Mouse (Mus musculus): ENCODE measurements around the gene Srgap1. TPM values are rescaled to one million over a fixed set of nuclear protein-coding genes. Genes with fewer than 3 reads are reported as not detected.

Srgap1 gene
- total RNA-seq, 2 experiments from 2014 or later, result 33.5 to 36.2 TPM

GRCm38 (mm10) chr10:121767295-121767694 is 279.8 kb downstream of the Srgap1 start:
- peak in 1 of 2 experiments; percentile 21 for DNase-seq (ENCODE audit: low spot score in 2 of 2)

- peak; percentile 22 to 39 for DNase-seq (ENCODE audit: low spot score in 2 of 2)
Measured at GRCm38 (mm10) chr10:121765174-121766057, 281.7 kb downstream of the Srgap1 start.

- DNase-seq (ENCODE audit: low spot score in 2 of 2), result no peak
Measured at GRCm38 (mm10) chr10:121764469-121765173, 282.5 kb downstream of the Srgap1 start.

GRCm38 (mm10) chr10:121763191-121763590 is 283.9 kb downstream of the Srgap1 start:
- DNase-seq (ENCODE audit: low spot score in 2 of 2), result no peak

GRCm38 (mm10) chr10:121762141-121762540 is 285.0 kb downstream of the Srgap1 start:
- DNase-seq (ENCODE audit: low spot score in 2 of 2), result no peak

GRCm38 (mm10) chr10:121759095-121759494 is 288.0 kb downstream of the Srgap1 start:
- DNase-seq (ENCODE audit: low spot score in 2 of 2), result no peak

GRCm38 (mm10) chr10:121756677-121757076 is 290.4 kb downstream of the Srgap1 start:
- DNase-seq (ENCODE audit: low spot score in 2 of 2), result no peak

- DNase-seq (ENCODE audit: low spot score in 2 of 2), result no peak
Measured at GRCm38 (mm10) chr10:121755822-121756221, 291.3 kb downstream of the Srgap1 start.

GRCm38 (mm10) chr10:121754237-121754636 is 292.9 kb downstream of the Srgap1 start:
- DNase-seq (ENCODE audit: low spot score in 2 of 2), result no peak

GRCm38 (mm10) chr10:121750175-121750574 is 296.9 kb downstream of the Srgap1 start:
- peak in 1 of 2 experiments; percentile 24 for DNase-seq (ENCODE audit: low spot score in 2 of 2)

GRCm38 (mm10) chr10:121742336-121742735 is 304.8 kb downstream of the Srgap1 start:
- DNase-seq (ENCODE audit: low spot score in 2 of 2), result no peak

- peak; percentile 85 to 91 for DNase-seq (ENCODE audit: low spot score in 2 of 2)
Measured at GRCm38 (mm10) chr10:121739548-121740505, 307.3 kb downstream of the Srgap1 start, which contains the start of gene BC048403. BC048403 (plus strand) TSS chr10:121739937.

- no peak for DNase-seq (ENCODE audit: low spot score in 2 of 2)
Measured at GRCm38 (mm10) chr10:121737256-121737655, 309.9 kb downstream of the Srgap1 start.

- DNase-seq (ENCODE audit: low spot score in 2 of 2), result no peak
Measured at GRCm38 (mm10) chr10:121732542-121732941, 314.6 kb downstream of the Srgap1 start.

GRCm38 (mm10) chr10:121731048-121731725 is 315.9 kb downstream of the Srgap1 start:
- no peak for DNase-seq (ENCODE audit: low spot score in 2 of 2)

Other genes starting within 250 kb of the Srgap1 start
- gene Rxylt1, start 50.1 kb upstream of the Srgap1 start, total RNA-seq (2021), result 10 to 100 TPM; 46.5 to 51.1 TPM